Mouse (Mus musculus): Measurements from ENCODE around the gene Pla2g16. TPM values are rescaled to one million over a fixed set of nuclear protein-coding genes. Genes with fewer than 3 reads are reported as not detected.

Pla2g16 gene
- polyA plus RNA-seq, 1 experiment from 2014 or later, result 4.5 TPM

- ATAC-seq, result no peak
- H3K27ac ChIP-seq (ENCODE audit: low read length), result no peak overlapping the region
- no peak overlapping the region for H3K4me3 ChIP-seq (replicated peaks; ENCODE audit: low read length)
- 85% methylated on average over 4 of the region's 4 CpGs for WGBS
- no peaks in the 10 kb centered on the region for H3K27me3 ChIP-seq (replicated peaks; ENCODE audit: control insufficient read depth, insufficient read depth, low read length)
- no peak overlapping the region for H3K4me2 ChIP-seq (ENCODE audit: low read length)
- H3K36me3 ChIP-seq (ENCODE audit: control insufficient read depth, insufficient read depth), result no peaks in the 10 kb centered on the region
- peaks cover 10% of the 10 kb centered on the region for H3K4me1 ChIP-seq (replicated peaks; ENCODE audit: control insufficient read depth, insufficient read depth, low read length)
- no peaks in the 10 kb centered on the region for H3K9me3 ChIP-seq (ENCODE audit: control insufficient read depth, low read length)
- no peak overlapping the region for H3K9ac ChIP-seq (replicated peaks; ENCODE audit: low read depth, low read length)
Observed at GRCm38 (mm10) chr19:7559986-7560385, 2.7 kb downstream of the Pla2g16 start.

DNA sequence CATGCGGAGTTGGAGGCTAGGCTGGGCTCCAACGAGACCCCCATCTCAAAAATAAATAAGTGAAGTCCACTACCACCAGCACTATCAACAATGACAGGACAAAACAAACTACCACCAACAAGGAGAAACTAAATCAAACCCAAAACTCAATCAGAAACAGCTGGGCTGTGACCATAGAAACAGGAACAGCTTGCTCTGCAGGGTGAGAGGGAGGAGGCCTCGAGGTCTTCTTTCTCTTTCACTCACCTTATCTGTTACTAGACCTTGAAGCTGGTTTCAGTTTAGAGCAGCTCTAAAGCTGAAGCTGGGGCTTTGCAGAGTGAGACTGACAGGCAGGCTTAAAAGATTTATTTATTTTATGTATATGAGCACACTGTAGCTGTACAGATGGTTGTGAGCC lies 4.2 kb downstream of the Pla2g16 start:
- Histone ChIP-seq H3K4me2 (ENCODE audit: low read length) (no peak overlapping the region), H3K4me1 (replicated peaks; ENCODE audit: control insufficient read depth, insufficient read depth, low read length) (peaks cover 10% of the 10 kb centered on the region), H3K27me3 (replicated peaks; ENCODE audit: control insufficient read depth, insufficient read depth, low read length) (no peaks in the 10 kb centered on the region), H3K36me3 (ENCODE audit: control insufficient read depth, insufficient read depth) (no peaks in the 10 kb centered on the region), H3K9ac (replicated peaks; ENCODE audit: low read depth, low read length) (no peak overlapping the region), H3K9me3 (ENCODE audit: control insufficient read depth, low read length) (no peaks in the 10 kb centered on the region), H3K4me3 (replicated peaks; ENCODE audit: low read length) (no peak overlapping the region), H3K27ac (ENCODE audit: low read length) (no peak overlapping the region)
- no peak for ATAC-seq
- WGBS, result 78% methylated on average over 3 of the region's 3 CpGs

DNA sequence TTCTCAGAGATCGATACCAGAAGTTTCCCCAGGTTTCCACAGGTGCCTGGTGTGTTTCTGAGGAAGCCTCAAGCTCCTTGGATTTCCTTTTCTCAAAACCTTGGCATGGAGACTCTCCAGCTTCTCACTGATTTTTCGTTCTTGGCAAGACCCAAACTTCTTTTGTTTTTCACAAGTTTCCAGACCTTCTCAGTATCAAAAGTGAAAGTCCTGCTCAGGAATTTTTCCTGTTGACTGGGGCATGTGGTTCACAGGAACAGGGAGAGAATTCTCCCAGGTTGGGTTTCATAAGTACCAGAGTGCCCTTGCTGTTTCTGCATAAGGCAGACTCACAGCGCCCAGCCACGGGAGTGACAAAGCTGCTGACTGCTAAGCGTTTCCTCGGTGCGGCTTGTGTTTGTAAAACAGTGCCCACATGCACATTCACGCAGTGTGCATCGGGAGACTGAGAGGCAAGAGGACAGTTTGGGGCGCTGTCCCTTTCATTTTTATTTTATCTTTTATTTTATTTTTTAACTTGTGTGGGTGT lies 5.4 kb downstream of the Pla2g16 start:
- H3K27me3 ChIP-seq (replicated peaks; ENCODE audit: control insufficient read depth, insufficient read depth, low read length), result no peaks in the 10 kb centered on the region
- no peak overlapping the region for H3K4me2 ChIP-seq (ENCODE audit: low read length)
- H3K4me3 ChIP-seq (replicated peaks; ENCODE audit: low read length), result no peak overlapping the region
- H3K9ac ChIP-seq (replicated peaks; ENCODE audit: low read depth, low read length), result no peak overlapping the region
- H3K27ac ChIP-seq (ENCODE audit: low read length), result no peak overlapping the region
- 77% methylated on average over 10 of the region's 10 CpGs for WGBS
- no peaks in the 10 kb centered on the region for H3K9me3 ChIP-seq (ENCODE audit: control insufficient read depth, low read length)
- no peak for ATAC-seq
- H3K36me3 ChIP-seq (ENCODE audit: control insufficient read depth, insufficient read depth), result no peaks in the 10 kb centered on the region
- H3K4me1 ChIP-seq (replicated peaks; ENCODE audit: control insufficient read depth, insufficient read depth, low read length), result peaks cover 4% of the 10 kb centered on the region

- H3K36me3 ChIP-seq (ENCODE audit: control insufficient read depth, insufficient read depth), result no peaks in the 10 kb centered on the region
- H3K9ac ChIP-seq (replicated peaks; ENCODE audit: low read depth, low read length), result no peak overlapping the region
- H3K4me2 ChIP-seq (ENCODE audit: low read length), result no peak overlapping the region
- H3K27me3 ChIP-seq (replicated peaks; ENCODE audit: control insufficient read depth, insufficient read depth, low read length), result no peaks in the 10 kb centered on the region
- no peaks in the 10 kb centered on the region for H3K9me3 ChIP-seq (ENCODE audit: control insufficient read depth, low read length)
- no peak overlapping the region for H3K4me3 ChIP-seq (replicated peaks; ENCODE audit: low read length)
- 98% methylated on average over 2 of the region's 2 CpGs for WGBS
- no peak for ATAC-seq
- H3K4me1 ChIP-seq (replicated peaks; ENCODE audit: control insufficient read depth, insufficient read depth, low read length), result no peaks in the 10 kb centered on the region
- no peak overlapping the region for H3K27ac ChIP-seq (ENCODE audit: low read length)
Observed at GRCm38 (mm10) chr19:7563676-7564075, 6.4 kb downstream of the Pla2g16 start.

- 79% methylated on average over 1 of the region's 1 CpGs for WGBS
- Histone ChIP-seq H3K27ac (ENCODE audit: low read length) (no peak overlapping the region), H3K9ac (replicated peaks; ENCODE audit: low read depth, low read length) (no peak overlapping the region), H3K4me2 (ENCODE audit: low read length) (no peak overlapping the region), H3K36me3 (ENCODE audit: control insufficient read depth, insufficient read depth) (no peaks in the 10 kb centered on the region), H3K4me3 (replicated peaks; ENCODE audit: low read length) (no peak overlapping the region), H3K9me3 (ENCODE audit: control insufficient read depth, low read length) (no peaks in the 10 kb centered on the region), H3K4me1 (replicated peaks; ENCODE audit: control insufficient read depth, insufficient read depth, low read length) (no peaks in the 10 kb centered on the region), H3K27me3 (replicated peaks; ENCODE audit: control insufficient read depth, insufficient read depth, low read length) (no peaks in the 10 kb centered on the region)
- ATAC-seq, result no peak
Observed at GRCm38 (mm10) chr19:7564457-7564856, 7.2 kb downstream of the Pla2g16 start.

DNA sequence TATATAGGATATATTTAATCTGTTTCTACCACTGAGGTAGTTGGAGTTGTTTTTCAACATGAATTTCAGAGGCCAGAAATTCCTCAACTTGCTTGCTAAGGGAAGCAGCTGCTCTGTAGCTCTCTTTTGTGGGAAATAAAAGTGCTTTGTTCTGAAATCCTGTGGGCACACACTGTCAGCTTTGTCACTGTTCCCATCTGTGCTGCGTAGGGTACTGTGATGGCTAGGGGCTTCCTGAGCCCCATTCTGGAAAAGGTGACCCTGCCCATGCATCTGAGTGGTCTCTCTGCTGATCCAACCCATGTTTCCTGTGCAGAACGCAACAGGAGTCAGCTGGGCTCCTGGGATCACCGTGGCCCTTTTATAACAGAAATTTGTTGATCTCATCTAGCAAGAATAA lies 9.6 kb downstream of the Pla2g16 start:
- Histone ChIP-seq H3K4me1 (replicated peaks; ENCODE audit: control insufficient read depth, insufficient read depth, low read length) (no peaks in the 10 kb centered on the region), H3K9me3 (ENCODE audit: control insufficient read depth, low read length) (no peaks in the 10 kb centered on the region), H3K36me3 (ENCODE audit: control insufficient read depth, insufficient read depth) (no peaks in the 10 kb centered on the region), H3K27me3 (replicated peaks; ENCODE audit: control insufficient read depth, insufficient read depth, low read length) (no peaks in the 10 kb centered on the region), H3K4me2 (ENCODE audit: low read length) (no peak overlapping the region), H3K4me3 (replicated peaks; ENCODE audit: low read length) (no peak overlapping the region), H3K27ac (ENCODE audit: low read length) (no peak overlapping the region), H3K9ac (replicated peaks; ENCODE audit: low read depth, low read length) (no peak overlapping the region)
- no peak for ATAC-seq
- 53% methylated on average over 3 of the region's 3 CpGs for WGBS

GRCm38 (mm10) chr19:7568364-7568763 lies 11.1 kb downstream of the Pla2g16 start:
- Histone ChIP-seq H3K36me3 (ENCODE audit: control insufficient read depth, insufficient read depth) (no peaks in the 10 kb centered on the region), H3K9ac (replicated peaks; ENCODE audit: low read depth, low read length) (no peak overlapping the region), H3K27ac (ENCODE audit: low read length) (no peak overlapping the region), H3K27me3 (replicated peaks; ENCODE audit: control insufficient read depth, insufficient read depth, low read length) (no peaks in the 10 kb centered on the region), H3K4me3 (replicated peaks; ENCODE audit: low read length) (no peak overlapping the region), H3K4me1 (replicated peaks; ENCODE audit: control insufficient read depth, insufficient read depth, low read length) (no peaks in the 10 kb centered on the region), H3K9me3 (ENCODE audit: control insufficient read depth, low read length) (no peaks in the 10 kb centered on the region), H3K4me2 (ENCODE audit: low read length) (no peak overlapping the region)
- WGBS, result 66% methylated on average over 3 of the region's 3 CpGs
- ATAC-seq, result no peak

DNA sequence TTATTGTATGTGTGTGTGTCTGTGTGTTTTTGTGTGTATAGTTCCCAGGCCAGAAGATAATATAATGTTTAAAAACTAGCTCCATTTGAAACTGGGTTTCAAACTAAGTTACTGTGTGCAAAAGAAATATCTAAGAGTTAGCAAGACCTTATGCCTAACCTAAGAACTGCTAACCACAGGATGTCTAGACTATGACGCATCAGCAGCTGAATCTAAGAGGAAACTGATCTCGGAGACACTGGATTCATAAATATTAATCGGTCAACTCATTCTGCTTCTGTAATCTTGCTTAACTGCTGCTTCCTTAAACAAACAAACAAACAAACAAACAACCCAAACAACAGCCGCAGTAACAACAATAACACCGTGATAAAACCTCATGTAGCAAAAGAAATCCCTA lies 12.4 kb downstream of the Pla2g16 start:
- no peaks in the 10 kb centered on the region for H3K4me1 ChIP-seq (replicated peaks; ENCODE audit: control insufficient read depth, insufficient read depth, low read length)
- H3K9me3 ChIP-seq (ENCODE audit: control insufficient read depth, low read length), result no peaks in the 10 kb centered on the region
- no peak for ATAC-seq
- no peaks in the 10 kb centered on the region for H3K36me3 ChIP-seq (ENCODE audit: control insufficient read depth, insufficient read depth)
- H3K27ac ChIP-seq (ENCODE audit: low read length), result no peak overlapping the region
- no peak overlapping the region for H3K9ac ChIP-seq (replicated peaks; ENCODE audit: low read depth, low read length)
- no peak overlapping the region for H3K4me3 ChIP-seq (replicated peaks; ENCODE audit: low read length)
- H3K4me2 ChIP-seq (ENCODE audit: low read length), result no peak overlapping the region
- 89% methylated on average over 5 of the region's 5 CpGs for WGBS
- H3K27me3 ChIP-seq (replicated peaks; ENCODE audit: control insufficient read depth, insufficient read depth, low read length), result no peaks in the 10 kb centered on the region

- H3K27me3 ChIP-seq (replicated peaks; ENCODE audit: control insufficient read depth, insufficient read depth, low read length), result no peaks in the 10 kb centered on the region
- WGBS, result 77% methylated on average over 1 of the region's 1 CpGs
- H3K4me3 ChIP-seq (replicated peaks; ENCODE audit: low read length), result no peak overlapping the region
- no peak for ATAC-seq
- H3K36me3 ChIP-seq (ENCODE audit: control insufficient read depth, insufficient read depth), result no peaks in the 10 kb centered on the region
- no peaks in the 10 kb centered on the region for H3K4me1 ChIP-seq (replicated peaks; ENCODE audit: control insufficient read depth, insufficient read depth, low read length)
- no peak overlapping the region for H3K9ac ChIP-seq (replicated peaks; ENCODE audit: low read depth, low read length)
- no peak overlapping the region for H3K27ac ChIP-seq (ENCODE audit: low read length)
- no peak overlapping the region for H3K4me2 ChIP-seq (ENCODE audit: low read length)
- H3K9me3 ChIP-seq (ENCODE audit: control insufficient read depth, low read length), result no peaks in the 10 kb centered on the region
Observed at GRCm38 (mm10) chr19:7576180-7576579, 18.9 kb downstream of the Pla2g16 start.

GRCm38 (mm10) chr19:7577710-7578109 lies 20.5 kb downstream of the Pla2g16 start:
- no peak for ATAC-seq
- 86% methylated on average over 3 of the region's 3 CpGs for WGBS

More at GRCm38 (mm10) chr19:7577710-7578109, 20.5 kb downstream of the Pla2g16 start:
- no peaks in the 10 kb centered on the region for H3K9me3 ChIP-seq (ENCODE audit: control insufficient read depth, low read length)
- no peaks in the 10 kb centered on the region for H3K27me3 ChIP-seq (replicated peaks; ENCODE audit: control insufficient read depth, insufficient read depth, low read length)
- no peak overlapping the region for H3K4me2 ChIP-seq (ENCODE audit: low read length)
- no peak overlapping the region for H3K9ac ChIP-seq (replicated peaks; ENCODE audit: low read depth, low read length)
- no peak overlapping the region for H3K4me3 ChIP-seq (replicated peaks; ENCODE audit: low read length)
- H3K36me3 ChIP-seq (ENCODE audit: control insufficient read depth, insufficient read depth), result no peaks in the 10 kb centered on the region
- H3K27ac ChIP-seq (ENCODE audit: low read length), result no peak overlapping the region
- no peaks in the 10 kb centered on the region for H3K4me1 ChIP-seq (replicated peaks; ENCODE audit: control insufficient read depth, insufficient read depth, low read length)
